Mouse (Mus musculus) heart, postnatal 14 days (tissue): ENCODE data around the gene Pml. TPM values are rescaled to one million over a fixed set of nuclear protein-coding genes. Genes with fewer than 3 reads are reported as not detected.

Source experiments
- DNase-seq, 2 experiments: peaks; one replicate each; pipeline ENCODE4 v3.0.0; 2021 to 2022
- intact Hi-C: fragments of 180-260 bp; cut with DNase I; formaldehyde crosslinking; loops from one replicate; pipeline ENCODE4 v1.15.1; 2025
- long read RNA-seq, 2 experiments: library from polyadenylated mRNA; stranded (forward); transcript quantifications; one replicate each; pipeline ENCODE4 v2.0.0; 2021
- total RNA-seq, 2 experiments: library from RNA; stranded (reverse); gene quantifications; 2 replicates each; pipeline ENCODE4 v1.2.3; 2021

Gene Pml
- total RNA-seq: 10 to 100 TPM; 10.9 to 11.9 TPM
- long read RNA-seq, experiment 1, full-length matches to known transcripts: 4 of 7 reads
- long read RNA-seq, experiment 1, partial matches to known transcripts: 1 of 7 reads
- long read RNA-seq, experiment 1, other reads (novel, unspliced or antisense): 2 of 7 reads
- long read RNA-seq, experiment 2, full-length matches to known transcripts: 3 of 10 reads
- long read RNA-seq, experiment 2, partial matches to known transcripts: 5 of 10 reads
- long read RNA-seq, experiment 2, other reads (novel, unspliced or antisense): 2 of 10 reads

DNA sequence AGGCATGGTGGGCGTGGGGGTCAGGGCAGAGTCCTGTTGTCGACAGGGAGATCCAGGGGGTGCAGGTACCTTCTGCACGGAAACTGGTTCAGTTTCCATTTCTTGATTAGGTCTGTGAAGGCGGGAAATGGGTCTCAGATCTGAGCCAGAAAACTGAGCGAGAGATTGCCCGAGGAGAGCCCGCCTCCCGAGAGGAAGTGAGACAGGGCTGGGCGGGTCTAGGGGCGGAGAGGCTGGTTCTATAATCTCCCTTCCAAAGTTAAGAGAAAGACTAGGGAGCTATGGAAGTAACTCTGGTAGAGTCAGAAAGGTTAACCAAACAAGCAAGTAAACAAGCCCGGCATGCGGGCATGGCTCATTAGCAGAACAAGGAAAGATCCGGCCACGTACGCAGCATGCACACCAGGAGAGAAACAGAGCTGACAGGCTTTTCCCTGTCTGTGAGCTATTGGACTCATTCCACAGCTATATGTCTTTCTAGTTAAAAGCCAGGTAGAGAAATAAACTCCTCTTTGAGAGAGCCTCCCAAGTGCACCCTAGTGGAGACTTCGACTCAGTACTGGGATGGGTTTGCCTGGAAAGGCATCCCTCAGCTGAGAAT is at the start of gene Pml:
TSS of gene Pml (minus strand) at position 195 of the 601 bp plus-strand sequence.
- intact Hi-C loops: no loop called here
- DNase-seq: peak; percentile 74 to 83

DNA sequence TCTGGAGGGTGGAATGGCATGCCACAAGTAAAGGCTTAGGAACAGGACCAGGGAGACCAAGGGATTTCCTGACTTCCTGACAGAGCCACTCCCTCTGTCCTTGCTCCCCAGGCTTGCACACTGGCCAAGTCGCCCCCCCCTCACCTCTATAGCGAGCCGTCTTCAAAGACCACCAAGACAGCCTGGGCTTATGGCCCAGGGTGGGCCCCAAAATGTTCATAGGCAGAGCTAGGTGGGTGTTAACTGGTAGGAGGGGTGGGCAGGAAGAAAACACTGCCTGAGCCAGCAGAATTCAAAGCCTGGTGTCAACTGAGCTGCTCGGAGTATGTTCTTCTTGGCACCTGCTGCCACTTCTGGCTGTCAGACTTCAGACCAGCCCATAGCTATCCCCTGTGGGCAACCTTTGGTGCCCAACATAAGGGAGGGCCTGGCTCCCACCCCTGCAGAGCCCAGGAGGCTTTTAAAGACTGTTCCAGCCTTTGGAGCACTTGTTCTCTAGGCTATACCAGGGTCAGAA is 48.4 kb upstream of the Pml start:
- no peak for DNase-seq
- intact Hi-C loops: no loop called here

DNA sequence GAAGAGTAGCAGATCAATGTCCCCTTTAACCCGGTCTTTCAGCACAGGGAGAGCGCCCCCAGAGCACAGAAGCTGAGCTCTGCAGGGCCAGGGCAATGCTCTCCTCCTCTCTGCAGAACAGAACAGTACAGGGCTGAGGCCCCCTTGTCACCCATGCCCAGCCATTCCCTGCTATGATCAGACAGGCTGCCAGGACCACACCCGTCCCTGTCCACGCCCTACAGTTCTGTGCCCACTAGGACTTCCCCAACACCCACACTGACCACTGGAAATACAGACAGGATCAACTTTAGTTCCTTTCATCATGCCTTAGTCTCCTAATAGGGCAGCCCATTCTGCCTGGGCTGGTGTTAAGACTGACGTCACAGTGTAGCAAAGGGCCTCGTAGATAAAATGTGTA is 47.5 kb upstream of the Pml start:
- no peak for DNase-seq
- intact Hi-C loops: no loop called here

DNA sequence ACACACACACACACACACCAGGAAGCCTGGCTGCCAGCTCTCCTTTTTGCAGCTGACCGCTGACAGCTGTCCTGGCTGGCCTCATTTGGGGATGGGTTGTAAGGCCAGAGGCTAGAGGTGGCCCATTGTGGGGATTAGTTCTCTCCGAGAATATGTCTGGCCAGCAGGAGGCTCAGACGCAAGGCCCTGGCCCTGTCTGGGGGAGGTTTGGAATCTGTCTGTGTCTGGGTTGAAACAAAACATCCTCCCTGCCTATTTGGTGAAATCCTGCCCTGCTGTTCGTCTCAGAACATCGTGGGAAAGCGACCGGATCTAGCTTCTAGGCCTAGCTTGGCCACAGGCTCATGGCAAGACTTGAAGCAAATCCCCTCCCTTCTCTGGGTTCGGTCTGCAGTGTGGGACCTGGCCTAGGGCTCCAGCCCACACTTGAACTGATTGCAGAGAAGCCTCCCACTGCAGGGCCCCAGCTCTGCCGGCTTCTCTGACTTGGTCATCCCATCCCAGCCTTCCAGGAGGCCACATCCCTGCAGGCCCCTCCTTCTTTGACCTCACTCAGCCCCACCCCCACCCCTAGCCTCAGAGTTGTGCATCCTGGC is 46.3 kb upstream of the Pml start:
- peak; percentile 70 to 76 for DNase-seq
- intact Hi-C loops: no loop called here

DNA sequence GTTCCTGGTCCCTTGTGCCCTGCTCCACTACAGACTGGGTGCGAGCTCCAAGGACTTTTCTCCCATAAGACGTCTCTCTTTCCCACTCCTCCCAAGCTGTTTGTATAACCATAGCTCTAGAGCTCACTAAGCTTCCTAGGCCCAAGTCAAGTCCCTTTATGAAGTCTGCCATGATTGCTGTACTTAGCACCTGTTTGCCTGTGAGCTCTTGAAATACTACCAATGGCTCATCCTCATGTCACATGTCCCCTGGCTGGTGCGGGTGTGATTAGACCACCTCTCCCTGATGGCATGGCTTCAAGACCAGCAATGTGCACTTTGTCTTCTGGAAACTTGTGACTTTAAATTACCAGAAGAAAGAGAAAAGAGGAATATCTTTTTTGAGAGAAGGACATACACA is 45.8 kb upstream of the Pml start:
- intact Hi-C loops: no loop called here
- DNase-seq: no peak

DNA sequence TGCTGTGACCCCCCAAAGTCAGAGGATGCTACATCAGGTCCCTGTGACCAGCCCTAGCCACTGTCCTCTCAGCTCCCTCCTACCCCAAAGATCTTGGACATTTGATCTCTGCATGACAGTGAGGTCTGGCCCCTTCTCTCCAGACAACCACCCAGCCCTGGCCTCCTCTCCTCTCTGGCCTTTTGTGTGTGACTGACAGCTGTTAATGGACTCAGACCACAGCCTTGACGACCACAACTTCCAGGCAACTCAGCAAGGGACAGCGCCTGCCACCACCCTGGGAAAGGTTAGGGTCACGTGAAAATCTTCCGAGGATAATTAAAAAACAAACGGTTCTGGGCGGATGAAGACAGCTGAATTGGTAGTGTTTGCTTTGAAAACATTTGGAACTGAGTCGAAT is 44.9 kb upstream of the Pml start:
- no peak for DNase-seq
- intact Hi-C loops: no loop called here

DNA sequence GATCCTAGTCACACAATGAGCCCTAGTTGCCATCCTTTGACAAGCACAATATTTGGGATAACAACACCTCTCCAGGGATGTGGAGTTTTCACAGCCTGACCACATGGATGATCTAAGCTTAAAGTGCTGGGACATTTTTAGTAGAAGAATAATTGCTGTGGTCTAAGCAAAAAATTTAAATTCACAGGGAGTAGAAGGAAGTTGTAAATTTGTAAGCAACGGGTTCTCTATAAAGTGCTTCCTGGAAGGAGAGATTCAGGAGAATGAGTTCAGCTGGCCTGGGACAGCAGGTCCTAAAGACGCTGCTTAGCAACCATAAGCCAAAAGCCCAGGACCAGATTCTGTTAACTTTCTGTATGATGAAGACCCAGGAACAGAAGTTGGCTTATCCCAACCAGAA is 40.3 kb upstream of the Pml start:
- no peak for DNase-seq
- intact Hi-C loops: no loop called here

DNA sequence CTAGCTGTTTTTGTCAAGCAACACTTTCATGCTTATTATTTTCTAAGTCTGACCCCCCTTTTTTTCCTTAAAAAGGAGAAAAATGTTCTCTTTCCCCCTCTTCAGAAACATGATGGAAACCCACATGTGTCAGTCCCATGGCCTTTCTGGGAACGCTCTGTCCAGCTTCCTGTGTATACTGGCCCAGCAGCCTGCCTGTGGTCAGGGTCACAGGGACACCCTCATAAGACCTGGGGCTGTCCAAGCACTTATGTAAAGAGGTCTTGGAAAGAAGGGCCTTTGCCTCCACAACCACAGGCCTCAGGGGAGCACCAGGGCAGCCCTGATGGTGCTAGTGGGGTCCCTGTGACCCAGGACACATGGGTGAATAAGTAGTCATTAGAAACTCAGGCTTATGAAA is 39.5 kb upstream of the Pml start:
- intact Hi-C loops: no loop called here
- no peak for DNase-seq

DNA sequence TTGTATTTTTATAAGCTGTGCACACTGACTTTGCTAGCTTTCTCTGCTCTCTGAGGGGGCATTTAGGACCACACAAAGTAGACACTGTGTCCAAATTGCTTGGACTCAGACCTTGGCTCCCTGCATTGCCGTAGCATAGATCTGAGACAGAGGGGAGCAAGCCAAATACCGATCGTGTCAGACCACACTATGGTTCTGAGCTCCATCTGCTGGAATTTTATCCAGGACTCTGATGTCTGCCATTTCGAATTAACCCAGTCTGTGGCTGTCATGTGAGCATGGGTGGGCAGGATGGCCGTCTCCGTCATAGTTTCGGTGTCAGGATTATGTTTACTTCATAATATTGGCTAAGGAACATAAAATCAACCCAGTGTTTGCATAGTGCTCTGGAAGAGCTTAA is 33.8 kb upstream of the Pml start:
- DNase-seq: no peak
- intact Hi-C loops: loop anchor here (5.0 kb wide), 1 partner anchor 56 kb away; no protein-coding TSS in a partner anchor

DNA sequence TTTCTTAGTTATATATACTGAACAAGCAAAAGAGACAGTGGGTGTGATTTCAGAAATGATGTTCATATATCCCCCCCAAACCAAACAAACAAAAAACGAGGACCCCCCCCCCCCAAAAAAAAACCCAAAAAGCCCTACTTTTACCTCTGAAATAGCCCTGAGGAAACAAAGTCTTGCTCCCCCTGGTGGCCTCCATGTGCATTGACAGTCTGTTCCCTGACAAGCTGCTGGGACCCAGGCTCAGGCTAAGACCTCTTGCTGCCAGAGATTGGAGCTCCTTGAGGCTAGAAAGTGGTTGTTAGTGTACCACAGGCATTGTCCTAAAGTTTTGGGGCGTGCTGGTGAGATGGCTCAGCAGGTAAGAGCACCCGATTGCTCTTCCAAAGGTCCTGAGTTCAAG is 32.0 kb upstream of the Pml start:
- intact Hi-C loops: loop anchor here (5.0 kb wide), 1 partner anchor 54 kb away; no protein-coding TSS in a partner anchor
- DNase-seq: peak; percentile 49

DNA sequence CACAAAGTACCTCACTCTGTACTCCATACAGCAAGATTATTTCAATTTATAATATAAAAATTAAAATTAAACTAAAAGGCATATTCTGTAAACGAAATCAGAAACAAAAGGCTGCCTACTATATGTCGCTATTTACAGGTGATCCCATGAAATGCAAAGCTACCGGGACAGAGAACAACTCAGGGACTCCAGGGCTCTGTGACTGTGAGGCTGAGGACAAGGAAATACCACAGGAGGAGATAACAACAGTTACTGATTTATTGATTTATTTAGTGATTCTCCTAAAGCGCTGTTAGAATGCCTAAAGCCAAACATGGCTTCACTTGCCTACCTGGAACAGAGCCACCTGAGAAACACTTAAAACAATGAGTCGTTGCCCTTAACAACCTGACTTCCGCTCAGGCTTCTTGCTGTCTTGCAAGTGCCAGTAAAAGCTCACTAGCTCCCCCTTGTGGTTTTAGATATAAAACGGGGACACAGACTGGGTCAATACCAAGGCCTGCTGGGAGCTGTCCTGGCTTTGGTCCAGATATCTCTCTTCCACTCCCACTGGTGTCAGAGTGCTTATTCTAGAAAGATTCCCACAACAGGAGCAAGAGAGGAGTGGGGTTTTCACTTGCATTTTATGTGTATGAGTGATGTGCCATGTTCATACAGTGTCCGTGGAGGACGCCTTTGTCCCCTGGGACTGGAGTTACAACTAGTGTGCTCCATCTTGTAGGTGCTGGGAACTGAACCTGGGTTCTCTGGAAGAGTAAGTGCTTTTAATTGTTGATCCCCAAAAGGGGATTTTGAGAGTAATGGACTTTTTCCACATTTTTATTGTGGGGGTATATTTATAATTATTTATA is 30.9 kb upstream of the Pml start:
- DNase-seq: peak; percentile 53 to 80
- intact Hi-C loops: loop anchor here (1.0 to 5.0 kb wide), 2 partner anchors 33 to 53 kb away; no protein-coding TSS in a partner anchor

DNA sequence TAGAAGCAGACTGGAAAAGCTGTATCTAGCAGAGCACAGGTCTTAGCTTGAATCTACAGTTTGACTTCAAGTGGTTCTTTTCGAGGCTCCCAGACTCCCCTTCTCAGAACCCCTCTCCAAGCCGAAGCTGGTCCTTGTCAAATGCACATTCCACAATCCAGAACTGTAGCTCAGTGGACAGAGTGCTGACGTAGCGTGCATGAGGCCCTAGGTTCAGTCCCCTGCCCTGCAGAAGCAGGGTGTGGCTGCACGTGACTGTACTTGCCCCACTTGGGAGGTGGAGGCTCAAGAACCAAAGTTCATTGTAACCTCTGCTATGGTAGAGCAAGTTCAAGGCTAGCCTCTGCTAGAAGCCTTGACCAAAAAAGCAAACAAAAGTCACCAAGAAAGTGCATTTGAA is 30.2 kb upstream of the Pml start:
- intact Hi-C loops: loop anchor here (1.0 to 5.0 kb wide), 3 partner anchors 32 to 239 kb away; no protein-coding TSS in a partner anchor
- no peak for DNase-seq

DNA sequence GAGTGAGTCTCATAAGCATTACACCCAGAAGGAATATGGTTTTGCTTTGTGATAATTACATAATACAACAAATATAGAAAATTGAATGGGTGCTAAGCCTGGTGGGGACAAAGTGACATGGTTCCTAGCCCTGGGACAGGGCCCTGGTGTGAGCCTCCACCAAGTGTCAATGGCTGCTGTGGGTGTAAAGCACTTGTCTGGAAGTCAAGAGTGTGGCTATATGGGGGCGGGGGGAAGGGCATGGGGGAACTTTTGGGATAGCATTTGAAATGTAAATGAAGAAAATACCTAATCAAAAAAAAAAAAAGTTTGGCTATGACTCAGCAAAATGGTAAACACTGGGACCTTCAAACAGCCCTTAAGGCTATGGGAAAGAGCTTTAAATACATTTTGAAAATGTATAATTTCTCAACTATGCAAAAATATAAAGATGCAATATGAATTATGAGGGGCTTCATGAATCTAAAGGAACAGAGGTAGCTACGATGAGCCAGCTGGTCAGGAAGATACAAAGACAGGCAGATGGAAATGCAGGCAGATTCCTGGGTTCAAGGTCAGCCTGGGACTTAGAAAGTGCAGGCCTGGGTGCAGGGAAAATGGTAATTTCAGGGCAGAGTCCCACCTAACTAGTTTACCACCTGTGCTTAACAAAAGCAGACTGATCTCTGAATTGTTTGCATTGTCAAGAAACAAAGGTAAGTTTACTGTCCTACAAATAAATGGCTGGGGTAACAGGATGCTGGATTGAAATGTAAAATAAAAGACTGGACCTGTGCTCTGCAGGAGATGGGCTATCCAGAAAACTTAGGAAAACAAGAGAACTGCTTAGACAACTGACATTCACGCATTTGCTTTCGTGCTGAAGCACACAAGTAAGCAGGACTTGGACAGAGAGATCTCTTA is 29.5 kb upstream of the Pml start:
- DNase-seq: no peak
- intact Hi-C loops: loop anchor here (2.0 kb wide), 1 partner anchor 238 kb away; no protein-coding TSS in a partner anchor

DNA sequence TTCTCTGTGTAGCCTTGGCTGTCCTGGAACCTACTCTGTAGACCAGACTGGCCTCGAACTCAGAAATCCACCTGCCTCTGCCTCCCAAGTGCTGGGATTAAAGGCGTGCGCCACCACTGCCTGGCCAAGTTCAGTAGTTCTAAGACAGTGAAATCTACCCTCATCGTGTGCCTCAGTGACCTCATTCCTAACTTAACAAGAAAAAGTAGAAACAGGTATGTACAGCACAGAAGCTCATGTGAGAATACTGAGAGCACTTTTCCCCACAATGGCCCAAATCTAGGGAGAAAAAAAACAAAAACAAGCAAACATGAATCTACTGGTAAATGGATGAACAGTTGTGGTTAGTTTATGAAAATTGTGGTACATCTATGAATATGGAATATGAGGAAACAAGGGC is 28.7 kb upstream of the Pml start:
- intact Hi-C loops: loop anchor here (2.0 kb wide), 1 partner anchor 238 kb away; no protein-coding TSS in a partner anchor
- DNase-seq: no peak

DNA sequence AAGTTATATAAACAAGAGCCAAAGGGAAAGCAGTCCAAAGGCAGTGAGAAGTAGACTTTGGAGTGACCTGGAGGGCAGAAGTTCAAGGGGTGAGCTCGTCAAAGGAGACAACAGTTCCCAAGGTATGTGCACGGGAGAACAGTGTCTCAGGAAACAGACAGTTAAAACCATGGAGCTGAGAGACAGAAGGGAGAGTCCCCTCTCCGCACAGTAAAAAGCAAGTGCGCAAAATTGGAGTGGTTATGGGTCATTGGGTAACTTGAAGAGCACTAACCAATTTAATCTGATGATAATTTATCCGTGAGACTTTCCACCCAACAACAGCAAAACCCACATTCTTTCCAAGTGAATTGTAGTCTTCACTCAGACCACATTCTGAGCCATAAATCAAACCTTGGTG is 26.8 kb upstream of the Pml start:
- DNase-seq: no peak
- intact Hi-C loops: no loop called here

DNA sequence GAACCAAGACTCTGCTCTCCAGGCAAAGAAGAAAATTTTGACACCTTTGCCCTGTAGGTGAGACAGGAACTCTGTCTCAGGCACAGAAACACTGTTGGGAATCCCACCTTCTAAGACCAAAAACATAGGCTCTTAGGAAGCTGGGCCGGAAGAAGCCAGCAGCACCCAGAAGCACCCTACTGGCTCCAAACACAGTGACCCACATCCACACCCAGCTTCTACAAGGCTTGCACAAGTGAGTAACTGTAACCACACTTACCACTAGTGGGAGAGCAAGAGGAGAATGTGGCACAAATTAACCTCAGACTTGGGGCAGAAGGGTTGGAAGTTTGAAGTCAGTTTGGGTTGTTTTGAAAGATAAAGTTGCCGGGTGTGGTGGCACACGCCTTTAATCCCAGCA is 26.2 kb upstream of the Pml start:
- intact Hi-C loops: loop anchor here (2.0 kb wide), 1 partner anchor 23 kb away; the partner anchor contains the start of gene Stoml1

DNA sequence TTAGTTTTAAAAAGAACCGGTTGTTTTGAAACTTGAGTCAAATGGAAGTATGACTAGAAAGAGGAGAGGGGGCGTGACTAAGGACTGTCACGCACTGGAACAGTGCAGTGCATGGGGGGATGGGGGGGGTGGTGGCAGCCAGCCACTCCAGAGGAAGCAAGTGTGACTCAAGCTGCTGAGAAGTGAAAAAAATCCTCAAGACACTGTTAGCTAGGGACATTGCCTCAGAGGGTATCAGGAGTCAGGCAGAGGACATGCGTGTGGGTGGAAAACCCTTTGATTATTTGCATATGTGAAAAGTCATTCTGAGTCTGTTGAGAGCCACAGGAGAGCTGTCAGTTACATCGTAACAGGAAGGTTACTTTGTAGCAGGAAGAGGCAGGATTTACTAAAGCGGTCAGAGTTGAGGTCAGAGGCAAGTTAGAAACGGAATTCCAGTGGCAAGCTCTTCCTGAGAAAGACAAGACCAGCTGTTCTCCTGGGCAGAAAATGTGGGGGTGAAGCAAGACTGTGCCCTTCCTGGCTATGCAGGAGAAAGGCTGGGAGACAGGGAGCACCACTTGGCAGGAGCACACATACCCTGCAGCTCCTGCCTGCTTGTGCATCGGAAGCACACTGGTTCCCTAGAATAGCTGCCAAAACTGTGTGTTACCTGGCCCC is 25.7 kb upstream of the Pml start:
- intact Hi-C loops: loop anchor here (2.0 kb wide), 1 partner anchor 22 kb away; the partner anchor contains the start of gene Stoml1
- DNase-seq: peak; percentile 32 to 43

More for the DNA sequence above, 26.2 kb upstream of the Pml start:
- DNase-seq: no peak

DNA sequence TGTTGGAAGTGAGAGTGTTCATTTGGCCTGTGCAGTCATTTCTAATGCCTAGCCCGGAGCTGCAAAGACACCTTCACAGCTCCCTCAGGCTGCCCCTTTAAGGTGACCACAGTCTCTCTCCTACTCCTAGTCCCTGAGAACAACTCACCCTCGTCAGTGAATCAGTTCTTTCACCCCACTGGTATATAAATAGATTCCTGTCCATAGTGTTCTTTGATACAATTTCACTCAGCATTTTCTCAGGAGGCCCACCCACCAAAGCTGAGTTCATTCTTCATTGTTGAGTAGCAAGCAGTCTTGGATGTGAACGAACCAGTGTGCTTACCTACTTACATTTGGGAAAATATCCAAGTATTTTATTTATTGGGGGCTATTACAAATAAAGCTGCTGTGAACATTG is 25.0 kb upstream of the Pml start:
- no peak for DNase-seq
- intact Hi-C loops: loop anchor here (2.0 kb wide), 1 partner anchor 22 kb away; the partner anchor contains the start of gene Stoml1
